Mouse (Mus musculus): ENCODE results near the gene Ptprr. TPM values are rescaled to one million over a fixed set of nuclear protein-coding genes. Genes with fewer than 3 reads are reported as not detected.

Gene Ptprr
- polyA plus RNA-seq, 1 experiment from 2014 or later, result 6.3 TPM

GRCm38 (mm10) chr10:116212127-116212526, 194.1 kb downstream of the Ptprr start:
- H3K27ac ChIP-seq (ENCODE audit: low read depth, low read length), result no peak overlapping the region
- H3K27me3 ChIP-seq (replicated peaks; ENCODE audit: control insufficient read depth, insufficient read depth, low read length), result no peaks in the 10 kb centered on the region
- ATAC-seq (no peak), DNase-seq (ENCODE audit: low spot score) (no peak)
- no peak overlapping the region for H3K4me3 ChIP-seq (ENCODE audit: low read depth, low read length)
- WGBS, result 27% methylated on average over 3 of the region's 3 CpGs
- H3K9ac ChIP-seq (ENCODE audit: low read length), result no peak overlapping the region
- no peaks in the 10 kb centered on the region for H3K36me3 ChIP-seq (ENCODE audit: control insufficient read depth, insufficient read depth, low read length)
- no peak overlapping the region for H3K4me2 ChIP-seq (ENCODE audit: low read length)
- no peaks in the 10 kb centered on the region for H3K4me1 ChIP-seq (ENCODE audit: control insufficient read depth, insufficient read depth, low read length)
- H3K9me3 ChIP-seq (replicated peaks; ENCODE audit: control insufficient read depth, low read length), result no peaks in the 10 kb centered on the region

DNA sequence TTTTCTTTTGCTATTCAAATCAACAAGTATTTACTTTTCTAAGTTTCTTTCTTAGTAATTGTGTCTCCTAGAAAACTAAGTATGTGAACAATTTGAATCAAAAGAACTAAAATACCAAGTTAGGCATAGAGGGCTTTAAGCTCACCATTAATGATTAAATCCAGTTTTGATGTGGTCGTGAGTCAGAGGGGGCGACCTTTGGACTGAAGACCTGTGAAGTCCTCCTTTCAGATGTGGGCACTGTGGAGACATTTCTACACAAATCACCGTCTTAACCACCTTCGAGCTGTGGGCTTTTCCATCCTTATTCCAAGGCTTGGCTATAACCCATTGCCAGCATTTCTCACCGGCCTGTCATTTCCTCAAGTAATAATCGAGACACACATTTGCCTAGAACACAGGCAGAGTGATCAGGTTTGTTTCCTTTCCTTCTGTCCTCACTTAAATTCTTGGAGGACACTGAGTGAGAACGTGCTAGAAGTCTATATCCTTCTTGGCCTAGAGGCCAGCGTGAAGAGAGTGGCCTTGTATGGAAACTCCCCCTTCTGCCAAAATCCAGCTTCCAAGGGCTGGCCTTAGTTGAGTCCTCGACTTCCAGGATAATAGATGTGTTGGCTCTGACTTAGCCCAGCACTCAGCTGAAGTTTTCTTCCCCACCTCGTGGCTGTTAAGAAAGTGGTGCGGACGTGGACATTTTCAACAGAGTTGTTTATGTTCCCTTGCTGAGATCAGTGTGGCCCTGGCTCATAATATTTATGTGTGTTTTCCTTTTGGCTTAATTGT, 202.5 kb downstream of the Ptprr start:
- WGBS, result 90% methylated on average over 12 of the region's 12 CpGs

GRCm38 (mm10) chr10:116235299-116235698, 217.3 kb downstream of the Ptprr start:
- ATAC-seq (no peak), DNase-seq (ENCODE audit: low spot score) (no peak)
- Histone ChIP-seq H3K4me2 (ENCODE audit: low read length) (no peak overlapping the region), H3K36me3 (ENCODE audit: control insufficient read depth, insufficient read depth, low read length) (no peaks in the 10 kb centered on the region), H3K4me3 (ENCODE audit: low read depth, low read length) (no peak overlapping the region), H3K4me1 (ENCODE audit: control insufficient read depth, insufficient read depth, low read length) (no peaks in the 10 kb centered on the region), H3K27ac (ENCODE audit: low read depth, low read length) (no peak overlapping the region), H3K9me3 (replicated peaks; ENCODE audit: control insufficient read depth, low read length) (no peaks in the 10 kb centered on the region), H3K27me3 (replicated peaks; ENCODE audit: control insufficient read depth, insufficient read depth, low read length) (no peaks in the 10 kb centered on the region), H3K9ac (ENCODE audit: low read length) (no peak overlapping the region)
- 70% methylated on average over 5 of the region's 5 CpGs for WGBS

More for the DNA sequence above, 202.5 kb downstream of the Ptprr start:
- H3K4me1 ChIP-seq (ENCODE audit: control insufficient read depth, insufficient read depth, low read length), result no peaks in the 10 kb centered on the region
- ATAC-seq (no peak), DNase-seq (ENCODE audit: low spot score) (no peak)
- H3K9ac ChIP-seq (ENCODE audit: low read length), result no peak overlapping the region
- H3K9me3 ChIP-seq (replicated peaks; ENCODE audit: control insufficient read depth, low read length), result no peaks in the 10 kb centered on the region
- no peak overlapping the region for H3K27ac ChIP-seq (ENCODE audit: low read depth, low read length)
- H3K4me3 ChIP-seq (ENCODE audit: low read depth, low read length), result no peak overlapping the region
- no peaks in the 10 kb centered on the region for H3K36me3 ChIP-seq (ENCODE audit: control insufficient read depth, insufficient read depth, low read length)
- no peaks in the 10 kb centered on the region for H3K27me3 ChIP-seq (replicated peaks; ENCODE audit: control insufficient read depth, insufficient read depth, low read length)
- no peak overlapping the region for H3K4me2 ChIP-seq (ENCODE audit: low read length)

DNA sequence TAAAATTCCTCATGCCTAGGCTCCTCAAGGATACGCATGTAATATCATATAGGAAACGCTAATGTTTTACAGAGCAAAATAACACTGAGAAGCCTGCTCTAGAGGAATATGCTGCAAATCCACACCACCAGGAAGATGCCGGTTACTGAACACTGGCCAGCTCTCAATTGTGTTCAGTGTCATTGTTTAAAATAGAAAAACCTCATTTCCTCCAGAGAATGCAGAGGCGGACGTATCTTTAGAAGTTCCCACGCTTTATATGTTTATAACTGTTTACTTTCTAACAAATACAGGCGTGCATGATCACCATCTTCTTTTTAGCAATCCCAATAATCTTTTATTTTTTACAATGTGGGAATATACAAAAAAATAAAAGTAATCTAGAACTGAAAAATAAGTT, 224.2 kb downstream of the Ptprr start:
- Histone ChIP-seq H3K27ac (ENCODE audit: low read depth, low read length) (no peak overlapping the region), H3K4me2 (ENCODE audit: low read length) (no peak overlapping the region), H3K4me3 (ENCODE audit: low read depth, low read length) (no peak overlapping the region), H3K27me3 (replicated peaks; ENCODE audit: control insufficient read depth, insufficient read depth, low read length) (no peaks in the 10 kb centered on the region), H3K36me3 (ENCODE audit: control insufficient read depth, insufficient read depth, low read length) (no peaks in the 10 kb centered on the region), H3K9ac (ENCODE audit: low read length) (no peak overlapping the region), H3K9me3 (replicated peaks; ENCODE audit: control insufficient read depth, low read length) (no peaks in the 10 kb centered on the region), H3K4me1 (ENCODE audit: control insufficient read depth, insufficient read depth, low read length) (no peaks in the 10 kb centered on the region)
- DNase-seq (ENCODE audit: low spot score), result no peak
- ATAC-seq, result no peak
- WGBS, result 79% methylated on average over 7 of the region's 7 CpGs

DNA sequence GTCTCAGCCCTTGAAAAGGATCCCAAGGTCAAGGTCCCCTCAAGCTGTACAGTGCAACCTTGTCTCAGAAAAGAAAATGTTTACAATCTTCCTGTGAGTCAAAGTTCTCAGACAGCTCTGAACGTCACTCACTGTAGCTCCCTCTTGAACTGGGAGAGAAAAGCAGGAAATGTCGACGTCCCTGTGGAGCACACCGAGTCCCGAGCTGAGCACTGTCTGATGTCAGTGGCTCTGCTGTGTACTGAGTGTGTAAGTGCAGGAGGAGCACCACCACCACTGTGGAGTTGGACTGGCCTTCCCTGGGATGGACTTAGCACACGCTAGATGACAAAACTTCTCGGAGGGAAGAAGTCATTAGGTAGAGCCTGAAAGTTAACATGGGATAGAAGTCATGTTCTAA, 225.4 kb downstream of the Ptprr start:
- ATAC-seq (no peak), DNase-seq (ENCODE audit: low spot score) (no peak)
- Histone ChIP-seq H3K4me2 (ENCODE audit: low read length) (no peak overlapping the region), H3K27ac (ENCODE audit: low read depth, low read length) (no peak overlapping the region), H3K9ac (ENCODE audit: low read length) (no peak overlapping the region), H3K27me3 (replicated peaks; ENCODE audit: control insufficient read depth, insufficient read depth, low read length) (no peaks in the 10 kb centered on the region), H3K9me3 (replicated peaks; ENCODE audit: control insufficient read depth, low read length) (no peaks in the 10 kb centered on the region), H3K4me1 (ENCODE audit: control insufficient read depth, insufficient read depth, low read length) (no peaks in the 10 kb centered on the region), H3K4me3 (ENCODE audit: low read depth, low read length) (no peak overlapping the region), H3K36me3 (ENCODE audit: control insufficient read depth, insufficient read depth, low read length) (no peaks in the 10 kb centered on the region)
- WGBS, result 66% methylated on average over 7 of the region's 7 CpGs

DNA sequence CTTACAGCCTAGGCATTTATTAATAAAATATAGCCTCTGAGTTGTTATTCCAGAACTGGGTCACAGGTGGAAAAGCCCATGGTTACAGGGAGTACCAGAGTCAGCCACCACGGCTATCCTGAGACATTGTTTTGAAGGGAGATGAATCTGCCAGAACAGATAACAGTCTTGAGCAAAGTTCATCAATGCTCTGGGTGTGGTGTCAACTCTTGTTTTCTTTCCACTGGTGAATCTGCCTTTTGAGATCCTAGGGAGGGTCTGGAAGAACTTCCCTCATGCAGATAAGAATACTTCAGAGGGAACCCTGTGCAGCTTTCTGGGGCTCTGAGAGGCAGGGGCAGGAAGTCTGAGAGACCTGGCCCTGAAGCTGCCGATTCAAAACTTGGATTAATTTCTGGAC, 227.6 kb downstream of the Ptprr start:
- DNase-seq (ENCODE audit: low spot score), result no peak
- Histone ChIP-seq H3K4me2 (ENCODE audit: low read length) (no peak overlapping the region), H3K36me3 (ENCODE audit: control insufficient read depth, insufficient read depth, low read length) (no peaks in the 10 kb centered on the region), H3K9ac (ENCODE audit: low read length) (no peak overlapping the region), H3K9me3 (replicated peaks; ENCODE audit: control insufficient read depth, low read length) (no peaks in the 10 kb centered on the region), H3K27ac (ENCODE audit: low read depth, low read length) (no peak overlapping the region), H3K4me1 (ENCODE audit: control insufficient read depth, insufficient read depth, low read length) (no peaks in the 10 kb centered on the region), H3K4me3 (ENCODE audit: low read depth, low read length) (no peak overlapping the region), H3K27me3 (replicated peaks; ENCODE audit: control insufficient read depth, insufficient read depth, low read length) (no peaks in the 10 kb centered on the region)
- no peak for ATAC-seq
- WGBS, result 85% methylated on average over 2 of the region's 2 CpGs

- H3K4me2 ChIP-seq (ENCODE audit: low read length), result no peak overlapping the region
- WGBS, result 89% methylated on average over 7 of the region's 7 CpGs
- no peaks in the 10 kb centered on the region for H3K4me1 ChIP-seq (ENCODE audit: control insufficient read depth, insufficient read depth, low read length)
- H3K4me3 ChIP-seq (ENCODE audit: low read depth, low read length), result no peak overlapping the region
- no peaks in the 10 kb centered on the region for H3K9me3 ChIP-seq (replicated peaks; ENCODE audit: control insufficient read depth, low read length)
- H3K9ac ChIP-seq (ENCODE audit: low read length), result no peak overlapping the region
- no peaks in the 10 kb centered on the region for H3K36me3 ChIP-seq (ENCODE audit: control insufficient read depth, insufficient read depth, low read length)
- ATAC-seq, result no peak
- no peak overlapping the region for H3K27ac ChIP-seq (ENCODE audit: low read depth, low read length)
- no peaks in the 10 kb centered on the region for H3K27me3 ChIP-seq (replicated peaks; ENCODE audit: control insufficient read depth, insufficient read depth, low read length)
- DNase-seq (ENCODE audit: low spot score), result no peak
These were observed 234.7 kb downstream of the Ptprr start for GRCm38 (mm10) chr10:116252668-116253067.

GRCm38 (mm10) chr10:116253972-116254371, 236.0 kb downstream of the Ptprr start:
- ATAC-seq (no peak), DNase-seq (ENCODE audit: low spot score) (no peak)
- no peak overlapping the region for H3K27ac ChIP-seq (ENCODE audit: low read depth, low read length)
- 79% methylated on average over 6 of the region's 6 CpGs for WGBS
- H3K4me3 ChIP-seq (ENCODE audit: low read depth, low read length), result no peak overlapping the region
- no peaks in the 10 kb centered on the region for H3K36me3 ChIP-seq (ENCODE audit: control insufficient read depth, insufficient read depth, low read length)
- no peak overlapping the region for H3K4me2 ChIP-seq (ENCODE audit: low read length)
- H3K4me1 ChIP-seq (ENCODE audit: control insufficient read depth, insufficient read depth, low read length), result no peaks in the 10 kb centered on the region
- no peak overlapping the region for H3K9ac ChIP-seq (ENCODE audit: low read length)
- H3K27me3 ChIP-seq (replicated peaks; ENCODE audit: control insufficient read depth, insufficient read depth, low read length), result no peaks in the 10 kb centered on the region
- no peaks in the 10 kb centered on the region for H3K9me3 ChIP-seq (replicated peaks; ENCODE audit: control insufficient read depth, low read length)

GRCm38 (mm10) chr10:116259298-116259697, 241.3 kb downstream of the Ptprr start:
- Histone ChIP-seq H3K27ac (ENCODE audit: low read depth, low read length) (no peak overlapping the region), H3K4me2 (ENCODE audit: low read length) (no peak overlapping the region), H3K27me3 (replicated peaks; ENCODE audit: control insufficient read depth, insufficient read depth, low read length) (no peaks in the 10 kb centered on the region), H3K9me3 (replicated peaks; ENCODE audit: control insufficient read depth, low read length) (no peaks in the 10 kb centered on the region), H3K9ac (ENCODE audit: low read length) (no peak overlapping the region), H3K4me1 (ENCODE audit: control insufficient read depth, insufficient read depth, low read length) (no peaks in the 10 kb centered on the region), H3K36me3 (ENCODE audit: control insufficient read depth, insufficient read depth, low read length) (no peaks in the 10 kb centered on the region), H3K4me3 (ENCODE audit: low read depth, low read length) (no peak overlapping the region)
- no peak for DNase-seq (ENCODE audit: low spot score)
- WGBS, result 83% methylated on average over 4 of the region's 4 CpGs
- ATAC-seq, result no peak

Measured in forebrain, embryonic 14.5 days (tissue).